Mouse (Mus musculus): ENCODE results near the gene 4930451I11Rik.

4930451I11Rik gene

GRCm38 (mm10) chr7:126799050-126799467 lies 32.4 kb downstream of the 4930451I11Rik start:
- DNase-seq: peak; percentile 98

GRCm38 (mm10) chr7:126798127-126799049 lies 33.1 kb downstream of the 4930451I11Rik start:
- peak; percentile 66 for DNase-seq

GRCm38 (mm10) chr7:126797411-126798126 lies 33.9 kb downstream of the 4930451I11Rik start, which contains the start of gene Fam57b:
Gene Fam57b (plus strand): TSS chr7:126797668.
- DNase-seq: no peak

GRCm38 (mm10) chr7:126796350-126796932 lies 35.0 kb downstream of the 4930451I11Rik start:
- DNase-seq: peak; percentile 54

GRCm38 (mm10) chr7:126795387-126796317 lies 35.8 kb downstream of the 4930451I11Rik start:
- DNase-seq: no peak

GRCm38 (mm10) chr7:126794271-126794605 lies 37.2 kb downstream of the 4930451I11Rik start:
- DNase-seq: peak; percentile 19

GRCm38 (mm10) chr7:126793456-126794270 lies 37.8 kb downstream of the 4930451I11Rik start:
- no peak for DNase-seq

- no peak for DNase-seq
Observed at GRCm38 (mm10) chr7:126792721-126793443, 38.6 kb downstream of the 4930451I11Rik start.

GRCm38 (mm10) chr7:126791851-126792720 lies 39.4 kb downstream of the 4930451I11Rik start, which contains the start of gene Ppp4c:
Gene Ppp4c (minus strand): TSS chr7:126792496.
- DNase-seq: peak; percentile 98

- DNase-seq: no peak
Observed at GRCm38 (mm10) chr7:126789141-126789540, 42.3 kb downstream of the 4930451I11Rik start.

- DNase-seq: no peak
Observed at GRCm38 (mm10) chr7:126786142-126786541, 45.3 kb downstream of the 4930451I11Rik start.

- DNase-seq: no peak
Observed at GRCm38 (mm10) chr7:126785056-126785455, 46.4 kb downstream of the 4930451I11Rik start.

GRCm38 (mm10) chr7:126784469-126784868 lies 47.0 kb downstream of the 4930451I11Rik start:
- no peak for DNase-seq

GRCm38 (mm10) chr7:126782693-126783092 lies 48.7 kb downstream of the 4930451I11Rik start:
- DNase-seq: no peak

GRCm38 (mm10) chr7:126781661-126782370 lies 49.6 kb downstream of the 4930451I11Rik start:
- DNase-seq: no peak

- peak; percentile 37 for DNase-seq
Observed at GRCm38 (mm10) chr7:126780971-126781635, 50.3 kb downstream of the 4930451I11Rik start, which contains the start of gene Tbx6. Gene Tbx6 (plus strand): TSS chr7:126781483.
